Comparison of ENCODE assay signal across 12 mouse cellular contexts in genomic region chr15:100627774-100628370, GRCm38 (mm10). TPM values are rescaled to one million over a fixed set of nuclear protein-coding genes. Genes with fewer than 3 reads are reported as not detected.
DNase-seq lines count a peak whose midpoint lies in the region; ATAC-seq and TF ChIP-seq lines count a peak whose summit lies in the region.
"Had no signal": no experiment of that assay in that cellular context is flagged by ENCODE, and none has a peak within 500 bp of the region (broad histone marks: within the 10 kb centered on the region; RNA-seq: fewer than 3 reads in every experiment).

No protein-coding gene starts in this region.

- no peaks in the 10 kb centered on the region for H3K4me1 ChIP-seq in heart, postnatal 0 days (ENCODE audit: control insufficient read depth, insufficient read depth)
- peaks cover 11% of the 10 kb centered on the region for H3K4me1 ChIP-seq in limb, embryonic 13.5 days

- no peaks in the 10 kb centered on the region for H3K36me3 ChIP-seq in heart, postnatal 0 days (replicated peaks; ENCODE audit: control insufficient read depth, insufficient read depth, low read length)
- no peaks in the 10 kb centered on the region for H3K36me3 ChIP-seq in limb, embryonic 13.5 days
- H3K36me3 ChIP-seq: hindbrain, embryonic 12.5 days; midbrain, embryonic 12.5 days had no signal

- no peak for TF ChIP-seq EP300 in heart, postnatal 0 days (IDR thresholded peaks at IDR 0.05; ENCODE audit: low read depth)

- TF ChIP-seq CTCF in heart, postnatal 0 days (IDR thresholded peaks at IDR 0.05; ENCODE audit: low read depth), result no peak

- no peak overlapping the region for H3K4me3 ChIP-seq in heart, postnatal 0 days (ENCODE audit: low read depth, low read length)
- no peak overlapping the region for H3K4me3 ChIP-seq in limb, embryonic 13.5 days
- H3K4me3 ChIP-seq: erythroblast, embryonic 14.5 days; hindbrain, embryonic 12.5 days; left cerebral cortex, adult 2 months; midbrain, embryonic 12.5 days had no signal

- H3K9ac ChIP-seq in heart, postnatal 0 days (replicated peaks; ENCODE audit: low read depth, low read length), result no peak overlapping the region
- H3K9ac ChIP-seq in limb, embryonic 13.5 days, result 0 out of 2 replicates have a peak overlapping the region, but pooled peaks have one; percentile 13
- H3K9ac ChIP-seq: hindbrain, embryonic 12.5 days; midbrain, embryonic 12.5 days had no signal

- no peak for ATAC-seq in heart, postnatal 0 days (ENCODE audit: insufficient read depth, low read depth)
- no peak for ATAC-seq in limb, embryonic 13.5 days (ENCODE audit: low FRiP score, low read depth)

- H3K27ac ChIP-seq in heart, postnatal 0 days (ENCODE audit: low read depth), result peak overlapping the region; percentile 46
- H3K27ac ChIP-seq in limb, embryonic 13.5 days, result peak overlapping the region; percentile 52; the same call in 1 of the 2 replicates
- H3K27ac ChIP-seq: hindbrain, embryonic 12.5 days; left cerebral cortex, adult 2 months; midbrain, embryonic 12.5 days had no signal

- WGBS in heart, postnatal 0 days, result 18% methylated on average over 11 of the region's 11 CpGs
- WGBS in limb, embryonic 13.5 days, result 7% methylated on average over 11 of the region's 11 CpGs

- no peak overlapping the region for H3K4me2 ChIP-seq in heart, postnatal 0 days (ENCODE audit: low read depth, low read length)
- peak overlapping the region; percentile 34 for H3K4me2 ChIP-seq in limb, embryonic 13.5 days (replicated peaks)
- H3K4me2 ChIP-seq: hindbrain, embryonic 12.5 days; midbrain, embryonic 12.5 days had no signal

- H3K27me3 ChIP-seq in heart, postnatal 0 days (ENCODE audit: control insufficient read depth, insufficient read depth, low read length), result no peaks in the 10 kb centered on the region
- peaks cover 10% of the 10 kb centered on the region; the same call in 1 of the 2 replicates for H3K27me3 ChIP-seq in limb, embryonic 13.5 days

- no peaks in the 10 kb centered on the region for H3K9me3 ChIP-seq in heart, postnatal 0 days (replicated peaks; ENCODE audit: control insufficient read depth, low read length)
- H3K9me3 ChIP-seq in limb, embryonic 13.5 days, result no peaks in the 10 kb centered on the region
- H3K9me3 ChIP-seq: hindbrain, embryonic 12.5 days; midbrain, embryonic 12.5 days had no signal

- no peak for DNase-seq in heart, postnatal 0 days (ENCODE audit: low spot score)
- DNase-seq in heart, adult 11 months, result no peak
- peak; percentile 33 for DNase-seq in 3134 (ENCODE audit: extremely low read depth, insufficient read length, low spot score)
- peak; percentile 86 for DNase-seq in ES-CJ7 (ENCODE audit: low read depth, low spot score)
- no peak for DNase-seq in testis, postnatal 14 days (ENCODE audit: low spot score)
- no peak for DNase-seq in yolk sac, embryonic 10.5 days (ENCODE audit: low spot score)
- DNase-seq: thymus, adult 2 months had no signal

RNA-seq across cellular contexts. Expression of gene Smagp, which starts 8.9 kb away (rescaled TPM):
- 20.5 and 27.6 TPM in 2 replicates for total RNA-seq in heart, postnatal 0 days (2014; rRNA removed; ENCODE audit: low replicate concordance)
- polyA plus RNA-seq in heart, postnatal 0 days (2015; fragmentation: Nextera tagmentation; extraction: Ambion mirVana), result 15.9 and 19.0 TPM in 2 replicates
- polyA plus RNA-seq in limb, embryonic 13.5 days (2015; fragmentation: Nextera tagmentation; extraction: Ambion mirVana), result 8.5 and 9.8 TPM in 2 replicates

RNA-seq across cellular contexts. Expression of gene Dazap2, which starts 12.7 kb away (rescaled TPM):
- 234 and 284 TPM in 2 replicates for total RNA-seq in heart, postnatal 0 days (2014; rRNA removed; ENCODE audit: low replicate concordance)
- 213 and 214 TPM in 2 replicates for polyA plus RNA-seq in heart, postnatal 0 days (2015; fragmentation: Nextera tagmentation; extraction: Ambion mirVana)
- polyA plus RNA-seq in limb, embryonic 13.5 days (2015; fragmentation: Nextera tagmentation; extraction: Ambion mirVana), result 134 and 143 TPM in 2 replicates

RNA-seq across cellular contexts. Expression of gene Pou6f1, which starts 28.1 kb away (rescaled TPM):
- total RNA-seq in heart, postnatal 0 days (2014; rRNA removed; ENCODE audit: low replicate concordance), result 6.0 and 18.8 TPM in 2 replicates
- 3.2 and 5.2 TPM in 2 replicates for polyA plus RNA-seq in heart, postnatal 0 days (2015; fragmentation: Nextera tagmentation; extraction: Ambion mirVana)
- polyA plus RNA-seq in limb, embryonic 13.5 days (2015; fragmentation: Nextera tagmentation; extraction: Ambion mirVana), result 10.0 and 11.1 TPM in 2 replicates

RNA-seq across cellular contexts. Expression of gene Bin2, which starts 41.5 kb away (rescaled TPM):
- total RNA-seq in heart, postnatal 0 days (2014; rRNA removed; ENCODE audit: low replicate concordance), result 0.42 TPM in 1 of 2 replicates, not detected in the other
- 0.56 and 0.68 TPM in 2 replicates for polyA plus RNA-seq in heart, postnatal 0 days (2015; fragmentation: Nextera tagmentation; extraction: Ambion mirVana)
- polyA plus RNA-seq in limb, embryonic 13.5 days (2015; fragmentation: Nextera tagmentation; extraction: Ambion mirVana), result 2.1 and 2.4 TPM in 2 replicates

RNA-seq across cellular contexts. Expression of gene Cela1, which starts 59.8 kb away (rescaled TPM):
- total RNA-seq in heart, postnatal 0 days (2014; rRNA removed; ENCODE audit: low replicate concordance), result 0.85 TPM in 1 of 2 replicates, not detected in the other
- 1.6 and 1.8 TPM in 2 replicates for polyA plus RNA-seq in heart, postnatal 0 days (2015; fragmentation: Nextera tagmentation; extraction: Ambion mirVana)
- polyA plus RNA-seq in limb, embryonic 13.5 days (2015; fragmentation: Nextera tagmentation; extraction: Ambion mirVana), result 2.1 TPM in 2 replicates

Comparison
In these comparisons a context has a peak if more than half of its experiments do, and no peak if none do; other contexts are left out.
1. DNase-seq: peak in 3134 (single experiment) and ES-CJ7 (single experiment); none in heart, postnatal 0 days (single experiment), heart, adult 11 months (single experiment), testis, postnatal 14 days (single experiment) and yolk sac, embryonic 10.5 days (single experiment).